Mouse (Mus musculus): Measurements from ENCODE around the gene Rnf4.

DNA sequence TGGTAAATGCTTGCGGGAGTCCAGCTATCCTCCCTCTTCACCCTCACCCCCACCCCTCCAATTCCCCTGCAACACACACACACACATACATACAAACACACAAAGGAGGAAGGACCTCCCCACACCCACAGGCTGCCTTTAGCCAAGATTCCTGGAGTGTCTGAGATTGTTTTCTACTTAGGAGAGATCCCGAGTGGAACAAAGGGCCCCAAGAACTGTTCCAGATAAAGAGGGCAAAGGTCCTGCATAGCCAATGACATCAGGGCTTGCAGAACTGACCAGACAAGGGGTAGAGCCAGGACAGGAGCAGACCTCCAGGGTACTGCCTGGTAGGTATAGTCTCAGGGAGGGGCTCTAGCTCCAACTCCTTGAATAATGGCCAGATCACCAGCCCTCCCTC is 41.4 kb upstream of the Rnf4 start:
- no peak for TF ChIP-seq CTCF (IDR thresholded peaks at IDR 0.05; ENCODE audit: low read depth, low read length)
- TF ChIP-seq TAL1 (conservative IDR thresholded peaks at IDR 0.05; ENCODE audit: low read depth, low read length): no peak
